7 mouse cellular contexts compared by ENCODE assay signal in the genomic region with DNA sequence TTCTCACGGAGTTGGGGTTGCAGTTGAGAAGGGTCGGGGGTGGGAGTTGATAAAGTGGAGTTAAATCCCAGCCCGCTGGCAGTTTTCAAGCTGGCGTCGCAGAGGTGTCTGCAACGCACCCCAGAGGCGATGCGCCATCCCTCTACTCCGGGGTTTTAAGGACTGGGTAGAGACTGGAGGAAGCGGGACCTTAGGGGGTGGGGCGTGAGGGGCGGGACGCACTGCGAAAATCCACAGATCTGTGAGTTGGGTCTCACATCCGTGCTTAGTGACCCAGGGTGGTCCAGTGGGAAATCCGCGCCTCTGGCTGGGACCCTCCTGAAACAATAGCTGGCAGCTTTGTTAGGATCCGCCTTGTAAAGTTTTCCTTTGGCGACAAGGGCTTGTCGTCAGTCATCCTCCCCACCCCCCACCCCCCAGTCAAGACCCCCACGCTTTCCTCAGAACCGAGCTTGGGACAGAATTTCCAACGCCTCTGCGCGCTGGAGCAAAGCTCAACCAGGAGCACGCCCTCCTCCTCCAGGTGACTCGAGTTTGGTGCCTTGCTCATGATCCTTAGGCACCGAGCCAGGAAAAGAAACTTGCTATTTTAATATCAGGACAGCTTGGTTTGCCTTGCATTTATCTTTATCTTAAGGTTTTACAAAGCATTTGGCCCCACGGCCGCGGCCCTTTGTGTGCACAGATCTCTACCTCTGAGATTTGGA. TPM values are rescaled to one million over a fixed set of nuclear protein-coding genes. Genes with fewer than 3 reads are reported as not detected.
DNase-seq lines count a peak whose midpoint lies in the region; ATAC-seq lines count a peak whose summit lies in the region.

Gene Cyp1b1 (minus strand): TSS at position 131 of the 707 bp plus-strand sequence.

- peak; percentile 16 for ATAC-seq in CD4-positive, CD25-positive, alpha-beta regulatory T cell, adult 4 months
- ATAC-seq in embryonic facial prominence, embryonic 14.5 days (ENCODE audit: low read depth): peak; percentile 23; the same call in 1 of the 2 replicates
- ATAC-seq in hindbrain, embryonic 14.5 days (ENCODE audit: low FRiP score): peak; percentile 35
- no peak for ATAC-seq in liver, embryonic 16.5 days (ENCODE audit: low read depth)

- H3K27ac ChIP-seq in embryonic facial prominence, embryonic 14.5 days (replicated peaks; ENCODE audit: low read depth, low read length): no peak within 1 kb of the TSS; the same call in 1 of the 2 replicates
- no peak within 1 kb of the TSS for H3K27ac ChIP-seq in hindbrain, embryonic 14.5 days
- no peak within 1 kb of the TSS for H3K27ac ChIP-seq in liver, embryonic 16.5 days (ENCODE audit: low read length)

- peak within 1 kb of the TSS; percentile 41 for H3K4me3 ChIP-seq in embryonic facial prominence, embryonic 14.5 days (ENCODE audit: low read depth, low read length)
- peak within 1 kb of the TSS; percentile 41 for H3K4me3 ChIP-seq in hindbrain, embryonic 14.5 days (replicated peaks; ENCODE audit: low read length)
- H3K4me3 ChIP-seq in liver, embryonic 16.5 days (ENCODE audit: low read depth, low read length): peak within 1 kb of the TSS; percentile 39

- peaks cover 49% of the 10 kb centered on the region for H3K27me3 ChIP-seq in embryonic facial prominence, embryonic 14.5 days (replicated peaks; ENCODE audit: control insufficient read depth, insufficient read depth, low read length)
- peaks cover 61% of the 10 kb centered on the region for H3K27me3 ChIP-seq in hindbrain, embryonic 14.5 days (ENCODE audit: control insufficient read depth, insufficient read depth, low read length)
- H3K27me3 ChIP-seq in liver, embryonic 16.5 days (ENCODE audit: control insufficient read depth, insufficient read depth, low read depth, low read length): peaks cover 62% of the 10 kb centered on the region

- under 1% methylated on average over 30 of the region's 31 CpGs for WGBS in embryonic facial prominence, embryonic 14.5 days
- WGBS in hindbrain, embryonic 14.5 days: 1% methylated on average over 31 of the region's 31 CpGs
- 2% methylated on average over 31 of the region's 31 CpGs for WGBS in liver, embryonic 16.5 days (ENCODE audit: insufficient replicate concordance)

- peaks cover 22% of the 10 kb centered on the region for H3K4me1 ChIP-seq in embryonic facial prominence, embryonic 14.5 days (ENCODE audit: control insufficient read depth, insufficient read depth, low read length)
- peaks cover 23% of the 10 kb centered on the region for H3K4me1 ChIP-seq in hindbrain, embryonic 14.5 days (replicated peaks; ENCODE audit: control insufficient read depth, insufficient read depth, low read length)
- H3K4me1 ChIP-seq in liver, embryonic 16.5 days (ENCODE audit: control insufficient read depth, low read depth, low read length): no peaks in the 10 kb centered on the region; the same call in 1 of the 2 replicates

- no peaks in the 10 kb centered on the region for H3K36me3 ChIP-seq in embryonic facial prominence, embryonic 14.5 days (ENCODE audit: control insufficient read depth, insufficient read depth, low read length)
- H3K36me3 ChIP-seq in hindbrain, embryonic 14.5 days (replicated peaks; ENCODE audit: control insufficient read depth, insufficient read depth): no peaks in the 10 kb centered on the region
- H3K36me3 ChIP-seq in liver, embryonic 16.5 days (ENCODE audit: control insufficient read depth, insufficient read depth): no peaks in the 10 kb centered on the region

- H3K9me3 ChIP-seq in embryonic facial prominence, embryonic 14.5 days (ENCODE audit: control insufficient read depth, low read length): no peaks in the 10 kb centered on the region
- no peaks in the 10 kb centered on the region for H3K9me3 ChIP-seq in hindbrain, embryonic 14.5 days (ENCODE audit: control insufficient read depth, low read length)
- no peaks in the 10 kb centered on the region for H3K9me3 ChIP-seq in liver, embryonic 16.5 days (replicated peaks; ENCODE audit: control insufficient read depth, low read length)

- peak within 1 kb of the TSS; percentile 45 for H3K9ac ChIP-seq in embryonic facial prominence, embryonic 14.5 days (ENCODE audit: low read depth, low read length)
- peak within 1 kb of the TSS; percentile 44 for H3K9ac ChIP-seq in hindbrain, embryonic 14.5 days
- H3K9ac ChIP-seq in liver, embryonic 16.5 days (ENCODE audit: low read depth, low read length): no peak within 1 kb of the TSS

- peak within 1 kb of the TSS; percentile 88 for H3K4me2 ChIP-seq in embryonic facial prominence, embryonic 14.5 days (ENCODE audit: low read depth, low read length)
- peak within 1 kb of the TSS; percentile 85 for H3K4me2 ChIP-seq in hindbrain, embryonic 14.5 days (replicated peaks)
- peak within 1 kb of the TSS; percentile 61 for H3K4me2 ChIP-seq in liver, embryonic 16.5 days (ENCODE audit: low read depth, low read length)

- DNase-seq in 3T3-L1 (ENCODE audit: low read depth, low spot score): peak; percentile 77
- DNase-seq in embryonic facial prominence, embryonic 14.5 days (ENCODE audit: low spot score): no peak
- DNase-seq in hindbrain, embryonic 14.5 days (ENCODE audit: low spot score): no peak
- DNase-seq in yolk sac, embryonic 10.5 days (ENCODE audit: low spot score): peak; percentile 11
- DNase-seq in c-Kit-positive CD71-positive TER-119-positive erythroid progenitor cells, embryonic 14.5 days (ENCODE audit: low spot score): no peak

RNA-seq across cellular contexts. Expression of gene Cyp1b1, which starts in this region (rescaled TPM):
- not detected for polyA plus RNA-seq in CD4-positive, CD25-positive, alpha-beta regulatory T cell, adult 4 months (2017; shearing (Covaris generic))
- 8.6 and 9.9 TPM in 2 replicates for polyA plus RNA-seq in embryonic facial prominence, embryonic 14.5 days (2014; fragmentation: Nextera tagmentation; extraction: Ambion mirVana)
- polyA plus RNA-seq in hindbrain, embryonic 14.5 days (2014; fragmentation: Nextera tagmentation; extraction: Ambion mirVana): 11.9 and 12.4 TPM in 2 replicates
- polyA plus RNA-seq in liver, embryonic 16.5 days (2015; fragmentation: Nextera tagmentation; extraction: Ambion mirVana): 0.16 and 0.22 TPM in 2 replicates

Comparison
In these comparisons a context has a peak if more than half of its experiments do, and no peak if none do; other contexts are left out.
1. Peak in ATAC-seq in CD4-positive, CD25-positive, alpha-beta regulatory T cell, adult 4 months; RNA of the gene not detected or under 1 TPM.
2. DNase-seq: peak in 3T3-L1 (single experiment) and yolk sac, embryonic 10.5 days (single experiment); none in embryonic facial prominence, embryonic 14.5 days (single experiment), hindbrain, embryonic 14.5 days (single experiment) and c-Kit-positive CD71-positive TER-119-positive erythroid progenitor cells, embryonic 14.5 days (single experiment).
3. Peak in every context shown above with its lines, with median percentiles within 50 percentile points of each other: H3K4me2 ChIP-seq and H3K4me3 ChIP-seq.